Mouse (Mus musculus): ENCODE measurements around the gene Hvcn1. TPM values are rescaled to one million over a fixed set of nuclear protein-coding genes. Genes with fewer than 3 reads are reported as not detected.
"Not testable (repeated sequence)": the region's sequence is repeated elsewhere in the genome, so short reads cannot be mapped to it uniquely, and the experiment has no call there.

Hvcn1 gene
- polyA plus RNA-seq, 1 experiment from 2014 or later, result 0.15 TPM

- ChIA-PET CTCF (interaction anchor here (1.8 to 2.0 kb wide), 3 partner anchors 10 to 39 kb away, joined by 5 to 6 read pairs (median 6); no protein-coding TSS in a partner anchor), POLR2A (interaction anchor here (0.9 to 1.2 kb wide), 2 partner anchors 8 kb away, joined by 3 read pairs; no protein-coding TSS in a partner anchor)
- in situ Hi-C loops (cut with MboI; ENCODE audit: low pct_unique_long_range_greater_than_20kb), result loop anchor here (25.0 kb wide), 1 partner anchor 966 kb away; the partner anchor contains the start of genes Rhof and Setd1b
- ATAC-seq (no peak), DNase-seq (ENCODE audit: low read depth, low spot score) (no peak)
- no peak for TF ChIP-seq CTCF (IDR thresholded peaks at IDR 0.05)
- no peaks in the 10 kb centered on the region for H3K27me3 ChIP-seq
Observed at GRCm38 (mm10) chr5:122171058-122171457, 35.5 kb upstream of the Hvcn1 start.

GRCm38 (mm10) chr5:122175402-122175801 is 31.2 kb upstream of the Hvcn1 start:
- no peaks in the 10 kb centered on the region for H3K27me3 ChIP-seq
- no peak for DNase-seq (ENCODE audit: low read depth, low spot score)
- CTCF ChIA-PET, result interaction anchor here (1.0 to 1.3 kb wide), 3 partner anchors 8 to 46 kb away, joined by 3 to 4 read pairs (median 4); no protein-coding TSS in a partner anchor
- in situ Hi-C loops (cut with MboI; ENCODE audit: low pct_unique_long_range_greater_than_20kb), result no loop called here
- POLR2A ChIA-PET, result interaction anchor here (0.7 to 1.2 kb wide), 2 partner anchors 18 to 217 kb away, joined by 3 to 4 read pairs; partner anchors contain the start of gene Ppp1cc
- ATAC-seq, result no peak
- TF ChIP-seq CTCF (IDR thresholded peaks at IDR 0.05), result no peak

- CTCF ChIA-PET, result interaction anchor here (1.0 to 1.8 kb wide), 5 partner anchors 8 to 72 kb away, joined by 3 to 6 read pairs (median 4); no protein-coding TSS in a partner anchor
- ATAC-seq (no peak), DNase-seq (ENCODE audit: low read depth, low spot score) (no peak)
- POLR2A ChIA-PET, result interaction anchor here (0.7 to 1.0 kb wide), 2 partner anchors 44 to 216 kb away, joined by 3 to 4 read pairs; no protein-coding TSS in a partner anchor
- H3K27me3 ChIP-seq, result no peaks in the 10 kb centered on the region
- TF ChIP-seq CTCF (IDR thresholded peaks at IDR 0.05), result no peak
- in situ Hi-C loops (cut with MboI; ENCODE audit: low pct_unique_long_range_greater_than_20kb), result no loop called here
Observed at GRCm38 (mm10) chr5:122175961-122176360, 30.6 kb upstream of the Hvcn1 start.

- DNase-seq (ENCODE audit: low read depth, low spot score) (no peak), ATAC-seq (peak; percentile 44)
- CTCF ChIA-PET, result interaction anchor here (1.0 to 1.8 kb wide), 5 partner anchors 9 to 72 kb away, joined by 3 to 6 read pairs (median 4); no protein-coding TSS in a partner anchor
- in situ Hi-C loops (cut with MboI; ENCODE audit: low pct_unique_long_range_greater_than_20kb), result no loop called here
- POLR2A ChIA-PET, result interaction anchor here (1.0 kb wide), 1 partner anchor 44 kb away, joined by 3 read pairs; no protein-coding TSS in a partner anchor
- no peak for TF ChIP-seq CTCF (IDR thresholded peaks at IDR 0.05)
- no peaks in the 10 kb centered on the region for H3K27me3 ChIP-seq
Observed at GRCm38 (mm10) chr5:122176398-122176797, 30.2 kb upstream of the Hvcn1 start.

GRCm38 (mm10) chr5:122179665-122180064 is 26.9 kb upstream of the Hvcn1 start:
- in situ Hi-C loops (cut with MboI; ENCODE audit: low pct_unique_long_range_greater_than_20kb), result loop anchor here (10.0 kb wide), 1 partner anchor 55 kb away; no protein-coding TSS in a partner anchor
- no peaks in the 10 kb centered on the region for H3K27me3 ChIP-seq
- POLR2A ChIA-PET, result no interaction called here
- no peak for TF ChIP-seq CTCF (IDR thresholded peaks at IDR 0.05)
- ATAC-seq (no peak), DNase-seq (ENCODE audit: low read depth, low spot score) (no peak)
- CTCF ChIA-PET, result interaction anchor here (0.9 kb wide), 1 partner anchor 36 kb away, joined by 3 read pairs; no protein-coding TSS in a partner anchor

GRCm38 (mm10) chr5:122184283-122184806 is 22.3 kb upstream of the Hvcn1 start:
- TF ChIP-seq CTCF (IDR thresholded peaks at IDR 0.05), result no peak
- ATAC-seq, result no peak
- ChIA-PET POLR2A (no interaction called here), CTCF (no interaction called here)
- no peaks in the 10 kb centered on the region for H3K27me3 ChIP-seq
- no peak for DNase-seq (ENCODE audit: low read depth, low spot score)
- in situ Hi-C loops (cut with MboI; ENCODE audit: low pct_unique_long_range_greater_than_20kb), result loop anchor here (10.0 kb wide), 1 partner anchor 60 kb away; no protein-coding TSS in a partner anchor

- in situ Hi-C loops (cut with MboI; ENCODE audit: low pct_unique_long_range_greater_than_20kb), result loop anchor here (10.0 kb wide), 1 partner anchor 60 kb away; no protein-coding TSS in a partner anchor
- H3K27me3 ChIP-seq; DNase-seq (ENCODE audit: low read depth, low spot score); ATAC-seq; CTCF ChIA-PET: not testable (repeated sequence)
- POLR2A ChIA-PET, result interaction anchor here (0.5 kb wide), 1 partner anchor 95 kb away, joined by 3 read pairs; no protein-coding TSS in a partner anchor
Observed at GRCm38 (mm10) chr5:122184858-122185257, 21.7 kb upstream of the Hvcn1 start.

GRCm38 (mm10) chr5:122189115-122189514 is 17.5 kb upstream of the Hvcn1 start:
- H3K27me3 ChIP-seq, result no peaks in the 10 kb centered on the region
- ChIA-PET POLR2A (no interaction called here), CTCF (no interaction called here)
- DNase-seq (ENCODE audit: low read depth, low spot score), result no peak
- ATAC-seq, result no peak
- no peak for TF ChIP-seq CTCF (IDR thresholded peaks at IDR 0.05)
- in situ Hi-C loops (cut with MboI; ENCODE audit: low pct_unique_long_range_greater_than_20kb), result loop anchor here (10.0 kb wide), 1 partner anchor 64 kb away; no protein-coding TSS in a partner anchor

GRCm38 (mm10) chr5:122190465-122190864 is 16.1 kb upstream of the Hvcn1 start:
- no peak for TF ChIP-seq CTCF (IDR thresholded peaks at IDR 0.05)
- H3K27me3 ChIP-seq, result no peaks in the 10 kb centered on the region
- ChIA-PET POLR2A (no interaction called here), CTCF (no interaction called here)
- ATAC-seq (no peak), DNase-seq (ENCODE audit: low read depth, low spot score) (no peak)
- in situ Hi-C loops (cut with MboI; ENCODE audit: low pct_unique_long_range_greater_than_20kb), result no loop called here

- POLR2A ChIA-PET, result interaction anchor here (1.0 kb wide), 1 partner anchor 14 kb away, joined by 4 read pairs; no protein-coding TSS in a partner anchor
- DNase-seq (ENCODE audit: low read depth, low spot score) (no peak), ATAC-seq (no peak)
- TF ChIP-seq CTCF (IDR thresholded peaks at IDR 0.05), result no peak
- H3K27me3 ChIP-seq, result no peaks in the 10 kb centered on the region
- CTCF ChIA-PET, result interaction anchor here (1.1 kb wide), 2 partner anchors 11 to 53 kb away, joined by 3 read pairs; no protein-coding TSS in a partner anchor
- in situ Hi-C loops (cut with MboI; ENCODE audit: low pct_unique_long_range_greater_than_20kb), result no loop called here
Observed at GRCm38 (mm10) chr5:122191269-122192063, 15.1 kb upstream of the Hvcn1 start.

All from Patski (cell line).